Mouse (Mus musculus): ENCODE measurements at regions not wholly inside any gene's neighbourhood (a gene's known extent, or its start where the extent isn't known, plus 50 kb on each side); places are given as distances from the start of the nearest gene placed in this dataset.
A peak's percentile ranks its signal among the peaks of the same experiment; 100 is the strongest.

DNA sequence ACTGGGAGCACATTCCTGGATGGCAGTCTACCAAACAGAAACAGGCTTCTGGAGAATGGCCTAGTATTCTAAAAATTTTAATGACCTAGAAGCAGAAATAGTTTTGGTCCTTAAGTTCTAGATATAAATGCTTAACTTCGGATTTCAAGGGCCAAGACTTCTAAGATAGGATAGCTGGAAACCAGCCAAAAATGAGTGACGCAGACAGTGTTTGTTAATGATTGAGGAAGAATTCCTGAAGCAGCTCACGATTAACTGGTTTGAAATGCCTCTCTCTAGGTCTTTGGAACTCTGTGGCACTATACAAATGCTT lies 213.9 kb upstream of the Gm5148 start:
- Histone ChIP-seq H3K4me1 (ENCODE audit: control insufficient read depth, insufficient read depth, low read length) (peaks cover 8% of the 10 kb centered on the region), H3K27ac (replicated peaks; ENCODE audit: insufficient read depth, low read depth, low read length) (no peak overlapping the region), H3K9ac (ENCODE audit: low read depth, low read length) (no peak overlapping the region), H3K4me3 (ENCODE audit: insufficient read depth, low read depth, low read length) (no peak overlapping the region), H3K36me3 (ENCODE audit: control insufficient read depth, insufficient read depth, low read length) (no peaks in the 10 kb centered on the region), H3K79me2 (ENCODE audit: control insufficient read depth, insufficient read depth, low read length) (no peaks in the 10 kb centered on the region), H3K27me3 (ENCODE audit: control insufficient read depth, insufficient read depth, low read length) (no peaks in the 10 kb centered on the region)
- TF ChIP-seq CTCF (IDR thresholded peaks at IDR 0.05; ENCODE audit: low read depth, low read length) (no peak), POLR2A (IDR thresholded peaks at IDR 0.05; ENCODE audit: extremely low read depth, insufficient read depth, low read length) (no peak)
- WGBS: 12% methylated on average over 3 of the region's 3 CpGs
- DNase-seq (ENCODE audit: extremely low read depth, low read depth, low spot score): peak; percentile 60

DNA sequence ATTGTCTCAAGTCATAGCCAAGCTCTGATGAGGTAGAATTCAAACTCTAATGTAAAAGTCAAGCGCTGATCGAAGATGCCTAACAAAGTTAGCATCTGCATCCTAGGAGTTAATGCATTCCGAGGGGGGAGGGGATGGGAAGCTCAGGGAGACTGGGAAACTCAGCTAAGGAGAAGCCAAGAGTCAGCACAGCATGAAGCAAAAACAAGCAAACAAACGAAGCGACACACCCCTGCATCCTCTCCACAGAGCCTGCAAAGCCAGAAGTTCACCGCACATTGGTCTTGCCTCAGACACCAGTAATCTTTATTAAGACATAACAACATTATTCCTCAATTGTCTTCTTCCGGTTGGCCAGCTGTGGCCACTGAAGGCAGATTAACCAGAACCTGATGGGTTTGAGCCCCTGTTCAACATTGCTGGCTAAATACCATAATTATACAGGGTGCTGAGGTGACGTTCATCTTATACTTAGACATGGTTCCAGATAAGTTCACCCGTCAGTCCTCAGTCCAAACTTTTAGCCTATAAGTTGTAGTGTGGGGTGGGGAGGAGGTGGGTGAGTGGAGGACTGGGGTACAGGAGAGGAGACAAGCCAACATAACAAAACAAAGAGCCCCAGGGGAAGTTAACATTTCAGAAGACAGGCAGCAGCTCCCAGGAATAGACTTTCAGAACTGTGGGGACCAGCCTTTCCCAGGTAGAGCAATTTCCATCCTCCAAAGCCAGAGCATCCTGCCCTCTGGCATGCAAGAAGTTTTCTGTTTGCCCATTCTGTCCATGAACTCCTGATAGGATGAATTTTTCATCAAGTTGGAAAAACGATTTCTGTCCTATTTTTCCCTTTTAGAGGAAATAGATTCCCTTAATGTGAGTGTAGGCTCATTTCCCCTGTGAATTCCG lies 213.3 kb upstream of the Gm5148 start:
- H3K79me2 ChIP-seq (ENCODE audit: control insufficient read depth, insufficient read depth, low read length): no peaks in the 10 kb centered on the region
- WGBS: 71% methylated on average over 11 of the region's 11 CpGs
- H3K27ac ChIP-seq (replicated peaks; ENCODE audit: insufficient read depth, low read depth, low read length): peak overlapping the region; percentile 45
- no peak overlapping the region for H3K4me3 ChIP-seq (ENCODE audit: insufficient read depth, low read depth, low read length)
- H3K9ac ChIP-seq (ENCODE audit: low read depth, low read length): no peak overlapping the region
- no peaks in the 10 kb centered on the region for H3K36me3 ChIP-seq (ENCODE audit: control insufficient read depth, insufficient read depth, low read length)
- peaks cover 8% of the 10 kb centered on the region for H3K4me1 ChIP-seq (ENCODE audit: control insufficient read depth, insufficient read depth, low read length)
- no peaks in the 10 kb centered on the region for H3K27me3 ChIP-seq (ENCODE audit: control insufficient read depth, insufficient read depth, low read length)
- DNase-seq (ENCODE audit: extremely low read depth, low read depth, low spot score): peak; percentile 31
- TF ChIP-seq CTCF (IDR thresholded peaks at IDR 0.05; ENCODE audit: low read depth, low read length): no peak
- no peak for TF ChIP-seq POLR2A (IDR thresholded peaks at IDR 0.05; ENCODE audit: extremely low read depth, insufficient read depth, low read length)

DNA sequence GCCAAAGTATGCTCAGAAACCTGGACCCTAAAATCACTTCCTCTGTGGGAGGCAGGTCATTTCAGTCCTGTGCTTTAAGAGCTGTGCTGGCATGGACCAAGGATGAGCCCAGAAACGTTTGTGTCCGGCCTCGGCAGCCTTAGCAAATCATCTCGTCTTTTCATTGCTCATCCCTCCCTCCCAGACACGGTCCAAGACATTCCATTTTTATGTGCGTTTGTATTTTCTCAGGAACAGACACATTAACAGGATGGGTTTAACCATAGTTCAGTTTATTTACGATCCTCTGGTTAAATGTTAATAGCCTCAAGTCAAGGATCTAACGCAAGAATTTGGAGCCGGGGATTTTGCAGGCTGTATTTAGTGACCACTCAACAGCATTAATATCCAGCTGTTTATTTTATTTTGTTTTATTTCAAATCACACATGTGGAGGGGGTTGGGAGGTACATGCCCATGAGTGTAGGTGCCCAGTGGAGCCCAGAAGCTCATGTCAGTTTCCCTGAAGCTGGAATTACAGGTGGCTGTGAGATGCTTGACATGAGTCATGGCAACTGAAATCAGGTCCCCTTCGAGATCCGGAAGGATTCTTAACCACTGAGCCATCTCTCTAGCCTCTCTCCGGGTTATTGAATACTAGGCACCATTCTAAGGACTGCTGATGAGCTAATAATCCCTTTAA lies 212.1 kb upstream of the Gm5148 start:
- Histone ChIP-seq H3K4me3 (ENCODE audit: insufficient read depth, low read depth, low read length) (no peak overlapping the region), H3K27ac (replicated peaks; ENCODE audit: insufficient read depth, low read depth, low read length) (0 out of 2 replicates have a peak overlapping the region, but pooled peaks have one; percentile 16), H3K27me3 (ENCODE audit: control insufficient read depth, insufficient read depth, low read length) (no peaks in the 10 kb centered on the region), H3K4me1 (ENCODE audit: control insufficient read depth, insufficient read depth, low read length) (peaks cover 8% of the 10 kb centered on the region), H3K79me2 (ENCODE audit: control insufficient read depth, insufficient read depth, low read length) (no peaks in the 10 kb centered on the region), H3K36me3 (ENCODE audit: control insufficient read depth, insufficient read depth, low read length) (no peaks in the 10 kb centered on the region), H3K9ac (ENCODE audit: low read depth, low read length) (no peak overlapping the region)
- TF ChIP-seq CTCF (IDR thresholded peaks at IDR 0.05; ENCODE audit: low read depth, low read length) (no peak), POLR2A (IDR thresholded peaks at IDR 0.05; ENCODE audit: extremely low read depth, insufficient read depth, low read length) (no peak)
- DNase-seq (ENCODE audit: extremely low read depth, low read depth, low spot score): peak; percentile 14
- WGBS: 64% methylated on average over 12 of the region's 12 CpGs

DNA sequence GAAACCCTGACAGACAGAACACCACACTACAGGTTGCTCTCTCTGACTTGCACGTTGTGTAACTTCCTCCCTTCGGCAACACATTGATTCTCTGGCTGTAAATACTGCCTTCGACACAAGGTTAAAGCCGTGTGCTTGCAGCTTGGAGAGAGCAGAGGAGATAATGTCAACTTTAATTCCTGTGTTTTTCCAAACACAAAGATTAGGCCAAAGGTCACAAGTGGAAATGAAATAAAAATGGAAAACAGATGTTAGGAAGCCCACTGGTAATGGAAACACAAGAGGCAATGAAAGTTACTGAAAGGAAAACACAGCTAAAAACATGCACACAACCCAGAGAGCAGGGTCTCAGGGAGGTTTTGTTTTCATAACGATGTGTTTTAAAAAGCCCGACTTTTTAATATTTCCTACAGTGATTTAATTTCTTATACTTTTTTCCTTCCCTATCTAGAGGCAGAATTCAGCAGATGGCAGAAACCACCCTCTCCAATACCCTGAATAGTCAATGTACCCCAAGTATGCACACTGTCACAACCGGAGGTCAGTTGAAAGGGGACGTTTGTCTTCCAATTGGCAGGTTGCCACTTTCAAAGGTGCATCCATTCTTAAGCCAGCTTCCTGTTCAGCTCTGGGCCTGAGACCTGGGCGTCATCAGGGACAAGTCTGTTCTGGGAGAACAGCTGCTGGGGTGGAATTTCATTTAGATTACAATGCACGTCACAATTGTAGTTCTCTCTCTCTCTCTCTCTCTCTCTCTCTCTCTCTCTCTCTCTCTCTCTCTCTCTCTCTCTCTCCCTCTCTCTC lies 210.8 kb upstream of the Gm5148 start:
- peak; percentile 67 for DNase-seq (ENCODE audit: extremely low read depth, low read depth, low spot score)
- Histone ChIP-seq H3K4me1 (ENCODE audit: control insufficient read depth, insufficient read depth, low read length) (peaks cover 8% of the 10 kb centered on the region), H3K27ac (replicated peaks; ENCODE audit: insufficient read depth, low read depth, low read length) (no peak overlapping the region), H3K27me3 (ENCODE audit: control insufficient read depth, insufficient read depth, low read length) (no peaks in the 10 kb centered on the region), H3K36me3 (ENCODE audit: control insufficient read depth, insufficient read depth, low read length) (no peaks in the 10 kb centered on the region), H3K9ac (ENCODE audit: low read depth, low read length) (no peak overlapping the region), H3K79me2 (ENCODE audit: control insufficient read depth, insufficient read depth, low read length) (no peaks in the 10 kb centered on the region), H3K4me3 (ENCODE audit: insufficient read depth, low read depth, low read length) (no peak overlapping the region)
- TF ChIP-seq CTCF (IDR thresholded peaks at IDR 0.05; ENCODE audit: low read depth, low read length) (no peak), POLR2A (IDR thresholded peaks at IDR 0.05; ENCODE audit: extremely low read depth, insufficient read depth, low read length) (no peak)
- 15% methylated on average over 10 of the region's 10 CpGs for WGBS

GRCm38 (mm10) chr3:37934236-37934635 lies 209.9 kb upstream of the Gm5148 start:
- no peaks in the 10 kb centered on the region for H3K79me2 ChIP-seq (ENCODE audit: control insufficient read depth, insufficient read depth, low read length)
- H3K27me3 ChIP-seq (ENCODE audit: control insufficient read depth, insufficient read depth, low read length): no peaks in the 10 kb centered on the region
- no peak overlapping the region for H3K9ac ChIP-seq (ENCODE audit: low read depth, low read length)
- H3K36me3 ChIP-seq (ENCODE audit: control insufficient read depth, insufficient read depth, low read length): no peaks in the 10 kb centered on the region
- no peak for TF ChIP-seq POLR2A (IDR thresholded peaks at IDR 0.05; ENCODE audit: extremely low read depth, insufficient read depth, low read length)
- no peak for TF ChIP-seq CTCF (IDR thresholded peaks at IDR 0.05; ENCODE audit: low read depth, low read length)
- H3K4me1 ChIP-seq (ENCODE audit: control insufficient read depth, insufficient read depth, low read length): peaks cover 8% of the 10 kb centered on the region
- H3K4me3 ChIP-seq (ENCODE audit: insufficient read depth, low read depth, low read length): no peak overlapping the region
- H3K27ac ChIP-seq (replicated peaks; ENCODE audit: insufficient read depth, low read depth, low read length): no peak overlapping the region
- no peak for DNase-seq (ENCODE audit: extremely low read depth, low read depth, low spot score)
- WGBS: 96% methylated on average over 2 of the region's 2 CpGs
